Mouse (Mus musculus): ENCODE data around the gene Cops9. TPM values are rescaled to one million over a fixed set of nuclear protein-coding genes. Genes with fewer than 3 reads are reported as not detected.
A peak's percentile ranks its signal among the peaks of the same experiment; 100 is the strongest.

The Cops9 gene
- polyA plus RNA-seq (2016; fragmentation: Nextera tagmentation; extraction: Ambion mirVana) = 348 and 375 TPM in 2 replicates

DNA sequence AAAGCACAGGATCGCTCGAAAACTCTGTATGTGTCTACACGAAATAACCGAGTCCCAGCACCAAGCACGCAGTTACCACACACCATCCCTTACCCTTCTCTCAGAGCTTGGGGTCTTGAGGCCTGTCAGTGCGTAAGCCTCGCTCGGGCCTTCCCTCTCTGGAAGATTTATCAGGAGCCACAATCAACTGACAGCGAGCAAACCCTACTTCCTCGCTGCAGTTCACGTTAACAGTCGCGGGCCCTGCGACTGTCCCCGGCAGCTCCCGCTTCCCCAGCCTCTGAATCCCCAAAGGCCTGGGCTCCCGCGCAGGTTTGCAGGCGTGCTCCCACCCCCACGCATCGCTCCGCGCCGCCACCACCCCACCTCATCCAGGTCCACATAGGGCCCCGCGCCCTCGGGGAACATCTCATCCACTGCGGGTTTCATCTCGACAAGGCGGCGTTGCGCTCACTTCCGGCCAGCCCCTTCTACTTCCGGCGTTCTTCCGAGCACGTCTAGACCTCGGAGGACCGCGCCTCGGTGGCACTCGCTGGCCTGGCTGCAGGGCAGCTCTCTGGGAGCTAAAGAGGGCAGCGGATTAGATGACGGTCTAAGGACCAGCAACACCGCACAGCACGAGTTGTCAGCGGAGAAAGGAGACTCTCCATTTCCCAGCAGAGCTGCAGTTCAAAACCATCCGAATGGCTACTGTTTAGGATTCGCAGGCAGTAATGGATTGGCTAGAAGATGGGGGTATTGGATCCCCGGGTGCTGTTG is at the start of gene Cops9:
Gene Cops9 (minus strand): TSS at position 472 of the 759 bp plus-strand sequence.
- H3K4me1 ChIP-seq (replicated peaks) = peaks cover 21% of the 10 kb centered on the region
- H3K4me3 ChIP-seq = peak within 1 kb of the TSS; percentile 97
- H3K27me3 ChIP-seq (replicated peaks) = peaks cover 17% of the 10 kb centered on the region; the same call in 1 of the 2 replicates
- ATAC-seq (ENCODE audit: insufficient number of reproducible peaks, low FRiP score) = peak; percentile 88
- peaks cover 30% of the 10 kb centered on the region for H3K36me3 ChIP-seq
- 2% methylated on average over 50 of the region's 50 CpGs for WGBS
- peak within 1 kb of the TSS; percentile 64; the same call in 1 of the 2 replicates for H3K27ac ChIP-seq (ENCODE audit: poor library complexity, severe bottlenecking)
- no peaks in the 10 kb centered on the region for H3K9me3 ChIP-seq (replicated peaks)
- H3K9ac ChIP-seq = peak within 1 kb of the TSS; percentile 93
- H3K4me2 ChIP-seq = peak within 1 kb of the TSS; percentile 98

DNA sequence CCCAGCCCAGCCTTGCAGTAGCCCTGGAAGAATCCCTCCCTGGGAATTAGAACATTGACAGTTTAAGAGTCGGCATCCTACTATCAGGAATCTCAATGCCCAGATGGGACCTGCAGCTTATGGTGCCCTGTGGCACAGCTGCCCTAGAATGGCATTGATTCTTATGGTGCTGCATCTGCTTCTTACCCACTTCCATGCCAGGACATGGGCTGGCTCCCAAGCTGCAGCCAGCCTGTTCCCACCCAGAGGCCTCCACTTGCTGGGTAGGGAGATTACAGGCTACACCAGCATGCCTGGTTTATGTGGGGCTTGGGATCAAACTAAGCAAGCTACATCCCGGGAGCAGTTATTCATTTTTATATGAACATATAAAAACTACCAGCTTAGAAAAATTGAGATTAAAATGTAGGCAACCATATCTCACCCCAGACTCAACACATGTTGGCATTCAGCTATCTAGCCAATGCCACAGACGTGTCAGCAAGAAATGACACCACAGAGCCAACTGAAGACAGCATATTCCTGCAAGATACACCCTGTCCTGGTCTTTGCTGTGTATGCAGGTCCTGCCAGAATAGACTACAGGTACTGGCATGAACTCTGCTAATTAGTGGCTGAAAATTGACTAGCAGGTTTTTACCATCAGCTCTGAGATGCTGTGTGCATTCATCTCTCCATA is 49.5 kb upstream of the Cops9 start:
- no peaks in the 10 kb centered on the region for H3K9me3 ChIP-seq (replicated peaks)
- no peak for ATAC-seq (ENCODE audit: insufficient number of reproducible peaks, low FRiP score)
- no peaks in the 10 kb centered on the region for H3K36me3 ChIP-seq
- H3K9ac ChIP-seq = no peak overlapping the region
- H3K4me3 ChIP-seq = no peak overlapping the region
- WGBS = 73% methylated on average over 3 of the region's 3 CpGs
- no peak overlapping the region for H3K4me2 ChIP-seq
- no peak overlapping the region for H3K27ac ChIP-seq (ENCODE audit: poor library complexity, severe bottlenecking)
- peaks cover 11% of the 10 kb centered on the region for H3K4me1 ChIP-seq (replicated peaks)
- H3K27me3 ChIP-seq (replicated peaks) = peaks cover 44% of the 10 kb centered on the region

DNA sequence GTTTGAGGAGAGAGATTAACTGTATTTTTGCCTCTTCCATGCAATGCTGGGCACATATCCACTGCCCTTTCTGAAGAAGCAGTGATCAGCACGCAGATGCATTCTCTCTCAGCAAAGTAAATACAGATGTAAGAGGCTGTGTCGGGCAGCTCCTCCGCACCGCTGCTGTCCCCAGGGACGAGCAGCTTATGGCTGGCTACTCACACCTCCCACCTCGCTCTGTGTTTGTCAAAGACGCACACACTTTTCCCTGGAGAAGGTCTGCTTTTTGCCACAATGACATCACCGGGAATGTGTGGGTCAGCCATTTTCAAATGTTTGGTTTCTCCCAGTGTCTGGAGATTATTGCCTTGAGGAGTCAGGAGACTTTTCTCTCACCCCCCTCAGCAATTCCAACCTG is 45.2 kb upstream of the Cops9 start:
- 41% methylated on average over 8 of the region's 8 CpGs for WGBS
- H3K4me2 ChIP-seq = no peak overlapping the region
- H3K27ac ChIP-seq (ENCODE audit: poor library complexity, severe bottlenecking) = no peak overlapping the region
- no peaks in the 10 kb centered on the region for H3K9me3 ChIP-seq (replicated peaks)
- H3K4me3 ChIP-seq = no peak overlapping the region
- no peaks in the 10 kb centered on the region for H3K36me3 ChIP-seq
- peaks cover 40% of the 10 kb centered on the region for H3K27me3 ChIP-seq (replicated peaks)
- ATAC-seq (ENCODE audit: insufficient number of reproducible peaks, low FRiP score) = no peak
- H3K9ac ChIP-seq = no peak overlapping the region
- peaks cover 5% of the 10 kb centered on the region; the same call in 1 of the 2 replicates for H3K4me1 ChIP-seq (replicated peaks)

DNA sequence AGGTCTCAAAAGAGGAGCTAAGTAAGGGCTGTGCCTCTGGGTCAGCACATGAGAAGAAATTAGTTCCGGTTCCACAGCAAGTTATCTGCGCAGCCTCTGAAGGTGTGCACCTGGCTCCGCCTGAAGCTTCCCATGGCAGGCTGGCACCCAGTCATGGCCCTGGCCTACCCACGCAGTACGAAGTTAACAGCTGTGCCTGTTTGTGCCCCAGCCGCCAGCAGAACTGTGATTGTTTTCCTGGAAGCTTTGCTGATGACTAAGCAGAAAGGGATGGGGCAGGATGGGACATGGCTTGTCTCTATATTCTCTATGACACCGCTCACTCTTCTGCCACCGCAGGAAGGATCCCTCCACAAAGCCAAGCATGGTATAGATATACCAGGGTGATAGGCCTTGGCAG is 41.4 kb upstream of the Cops9 start:
- no peaks in the 10 kb centered on the region for H3K36me3 ChIP-seq
- no peak overlapping the region for H3K27ac ChIP-seq (ENCODE audit: poor library complexity, severe bottlenecking)
- H3K4me1 ChIP-seq (replicated peaks) = peaks cover 13% of the 10 kb centered on the region
- no peak overlapping the region for H3K4me3 ChIP-seq
- H3K9ac ChIP-seq = no peak overlapping the region
- WGBS = 83% methylated on average over 8 of the region's 8 CpGs
- H3K9me3 ChIP-seq (replicated peaks) = no peaks in the 10 kb centered on the region
- H3K4me2 ChIP-seq = no peak overlapping the region
- no peak for ATAC-seq (ENCODE audit: insufficient number of reproducible peaks, low FRiP score)
- peaks cover 30% of the 10 kb centered on the region for H3K27me3 ChIP-seq (replicated peaks)

DNA sequence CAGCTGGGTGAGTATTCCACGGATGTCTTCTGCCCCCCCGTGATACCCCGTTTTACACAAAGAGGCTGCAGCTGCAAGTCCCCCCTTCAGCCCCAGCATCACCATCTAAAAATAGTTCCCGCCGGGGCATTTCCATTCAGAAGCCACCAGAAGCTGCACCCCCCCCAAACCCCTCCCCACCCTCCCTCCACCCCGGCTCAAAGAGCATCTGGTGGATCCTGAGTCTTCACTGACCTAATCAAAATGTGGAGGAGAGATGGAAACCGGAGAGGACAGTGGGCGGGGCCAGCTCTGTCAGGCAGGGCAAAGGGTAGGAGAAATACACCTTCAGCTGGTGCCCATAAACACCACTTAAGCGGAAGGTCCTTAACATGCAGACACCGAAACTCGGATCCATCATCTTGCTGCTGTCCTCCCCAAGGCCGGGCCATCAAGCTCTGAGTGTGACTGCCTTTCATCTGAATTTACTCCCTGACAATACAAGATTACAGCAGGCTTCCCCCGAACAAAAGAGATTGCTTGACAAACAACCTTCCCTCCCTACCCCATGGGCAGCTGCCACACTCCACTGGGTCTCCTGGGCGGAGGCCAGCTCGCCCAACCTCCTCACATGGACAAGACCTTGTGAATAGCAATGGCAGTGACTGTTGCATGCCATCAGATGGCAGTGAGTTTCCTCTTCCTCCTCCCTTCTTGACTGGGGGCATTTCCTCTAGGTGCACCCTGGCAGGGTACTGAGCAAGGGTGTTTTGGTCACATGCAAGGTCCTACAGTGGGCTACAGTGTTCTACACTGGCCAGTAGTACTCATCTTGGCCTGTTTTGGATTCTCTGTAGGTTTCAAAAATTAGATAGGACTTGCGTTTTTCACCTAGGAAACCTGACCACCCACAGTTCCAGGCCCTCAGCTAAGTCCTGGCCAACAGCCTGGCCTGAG is 39.2 kb upstream of the Cops9 start:
- 38% methylated on average over 16 of the region's 16 CpGs for WGBS
- ATAC-seq (ENCODE audit: insufficient number of reproducible peaks, low FRiP score) = peak; percentile 61; the same call in 1 of the 2 replicates
- no peak overlapping the region for H3K4me3 ChIP-seq
- H3K4me1 ChIP-seq (replicated peaks) = peaks cover 17% of the 10 kb centered on the region
- no peak overlapping the region for H3K27ac ChIP-seq (ENCODE audit: poor library complexity, severe bottlenecking)
- H3K9me3 ChIP-seq (replicated peaks) = no peaks in the 10 kb centered on the region
- no peak overlapping the region for H3K4me2 ChIP-seq
- no peaks in the 10 kb centered on the region for H3K36me3 ChIP-seq
- peaks cover 22% of the 10 kb centered on the region for H3K27me3 ChIP-seq (replicated peaks)
- H3K9ac ChIP-seq = no peak overlapping the region

DNA sequence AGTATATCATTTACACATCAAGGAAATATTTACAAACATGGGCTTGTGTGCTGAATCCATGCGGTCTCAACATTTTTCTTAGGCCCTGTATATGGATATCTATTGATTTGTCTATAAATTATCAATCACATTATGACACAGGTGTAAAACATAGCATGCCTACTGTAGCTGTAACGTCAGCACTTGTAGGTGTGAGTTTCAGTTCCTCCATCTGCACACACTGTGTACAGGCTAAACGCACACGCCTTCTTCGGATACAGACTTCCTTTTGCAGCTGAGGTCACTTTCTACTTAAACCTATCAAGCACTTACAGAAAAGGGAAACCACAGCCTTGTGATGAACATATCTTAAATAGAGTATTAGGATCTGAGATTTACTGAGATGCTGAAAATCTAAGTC is 37.0 kb upstream of the Cops9 start:
- no peak overlapping the region for H3K4me2 ChIP-seq
- no peak overlapping the region for H3K4me3 ChIP-seq
- H3K27ac ChIP-seq (ENCODE audit: poor library complexity, severe bottlenecking) = no peak overlapping the region
- H3K9me3 ChIP-seq (replicated peaks) = no peaks in the 10 kb centered on the region
- ATAC-seq (ENCODE audit: insufficient number of reproducible peaks, low FRiP score) = no peak
- 84% methylated on average over 5 of the region's 5 CpGs for WGBS
- no peak overlapping the region for H3K9ac ChIP-seq
- H3K36me3 ChIP-seq = no peaks in the 10 kb centered on the region
- peaks cover 18% of the 10 kb centered on the region for H3K4me1 ChIP-seq (replicated peaks)
- H3K27me3 ChIP-seq (replicated peaks) = peaks cover 28% of the 10 kb centered on the region

DNA sequence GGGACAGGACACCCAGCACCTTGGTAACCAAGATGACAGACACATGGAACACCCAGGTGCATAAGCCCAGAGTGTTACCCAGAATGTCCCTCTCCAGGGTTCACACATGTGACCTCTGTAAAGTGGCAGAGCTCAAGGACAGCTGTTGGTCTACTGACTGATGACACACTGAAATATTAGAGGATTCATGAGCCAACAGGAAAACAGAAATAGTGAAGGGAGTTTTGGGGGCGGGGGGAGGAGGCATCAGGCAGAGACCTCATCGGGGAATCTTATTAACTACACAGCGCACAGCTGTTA is 34.8 kb upstream of the Cops9 start:
- no peak overlapping the region for H3K4me3 ChIP-seq
- H3K9ac ChIP-seq = no peak overlapping the region
- H3K4me2 ChIP-seq = no peak overlapping the region
- H3K27ac ChIP-seq (ENCODE audit: poor library complexity, severe bottlenecking) = no peak overlapping the region
- no peak; the same call in 1 of the 2 replicates for ATAC-seq (ENCODE audit: insufficient number of reproducible peaks, low FRiP score)
- WGBS = 84% methylated on average over 3 of the region's 3 CpGs
- H3K36me3 ChIP-seq = no peaks in the 10 kb centered on the region
- peaks cover 28% of the 10 kb centered on the region for H3K27me3 ChIP-seq (replicated peaks)
- H3K9me3 ChIP-seq (replicated peaks) = no peaks in the 10 kb centered on the region
- H3K4me1 ChIP-seq (replicated peaks) = peaks cover 18% of the 10 kb centered on the region

DNA sequence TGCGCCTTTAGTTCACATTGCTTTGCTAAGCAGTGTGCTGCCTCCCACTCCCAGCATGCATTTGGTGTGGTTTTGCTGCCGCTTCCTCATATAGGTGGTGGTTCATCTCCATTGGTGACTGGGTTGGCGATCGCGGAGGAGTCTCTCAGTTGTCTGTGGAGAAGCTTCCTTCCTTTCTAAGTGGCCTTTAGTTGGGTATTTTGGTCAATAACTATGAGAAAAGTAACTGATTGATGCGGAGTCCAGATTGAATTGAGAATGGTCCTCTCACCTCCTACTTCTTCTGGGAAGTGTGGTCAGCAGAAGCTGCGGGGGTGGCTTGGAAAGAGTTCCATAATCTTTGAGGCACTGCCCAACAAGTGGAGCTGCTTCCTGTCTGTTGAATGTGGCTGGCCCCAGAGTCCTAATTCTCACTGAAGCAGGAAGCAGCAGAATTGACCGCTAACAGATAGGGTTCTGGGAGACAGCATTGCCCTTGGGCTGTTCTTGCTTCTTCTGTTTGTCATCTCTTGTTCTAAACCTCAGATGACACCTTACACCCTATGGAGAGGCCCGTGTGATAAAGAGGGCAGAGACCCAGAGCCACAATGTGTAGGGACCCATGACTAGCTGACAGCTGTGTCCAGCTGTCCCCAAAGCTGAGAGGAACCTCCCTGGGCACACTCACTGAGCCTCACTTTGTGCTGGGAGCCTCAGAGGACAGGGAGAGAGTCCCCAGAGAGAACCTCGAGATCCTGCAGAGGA is 34.3 kb upstream of the Cops9 start:
- WGBS = 61% methylated on average over 10 of the region's 10 CpGs

DNA sequence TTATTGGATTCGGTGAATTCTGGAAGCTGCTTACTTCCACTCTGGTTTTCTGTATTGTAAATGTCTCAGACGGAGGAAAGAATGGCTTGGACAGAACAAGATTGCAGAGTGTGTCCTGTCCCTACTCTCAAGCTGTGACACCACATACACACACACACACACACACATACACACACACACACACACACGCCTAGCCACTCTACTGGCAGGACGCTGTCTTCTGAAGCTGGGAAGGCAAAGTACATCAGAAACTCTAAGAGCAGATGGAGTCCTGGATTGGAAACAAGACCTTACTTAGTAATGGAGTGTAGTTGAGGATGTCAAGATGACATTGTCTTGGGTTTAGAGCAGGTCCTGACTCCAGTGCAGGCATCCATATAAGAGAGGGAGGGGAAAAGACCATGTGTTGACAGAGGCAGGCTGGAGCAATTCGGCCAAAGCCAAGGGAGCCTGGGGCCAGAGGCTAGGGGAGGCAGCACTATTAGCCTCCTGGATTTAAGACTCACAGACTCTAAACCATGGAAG is 31.5 kb upstream of the Cops9 start:
- Histone ChIP-seq H3K27me3 (replicated peaks) (peaks cover 19% of the 10 kb centered on the region), H3K9ac (no peak overlapping the region), H3K4me2 (no peak overlapping the region), H3K27ac (ENCODE audit: poor library complexity, severe bottlenecking) (no peak overlapping the region), H3K36me3 (no peaks in the 10 kb centered on the region), H3K4me1 (replicated peaks) (peaks cover 10% of the 10 kb centered on the region), H3K4me3 (no peak overlapping the region), H3K9me3 (replicated peaks) (no peaks in the 10 kb centered on the region)
- ATAC-seq (ENCODE audit: insufficient number of reproducible peaks, low FRiP score) = no peak
- whole genome bisulfite sequencing = 72% methylated on average over 5 of the region's 5 CpGs

More for the DNA sequence above, 34.3 kb upstream of the Cops9 start:
- Histone ChIP-seq H3K4me1 (replicated peaks) (peaks cover 17% of the 10 kb centered on the region), H3K4me2 (no peak overlapping the region), H3K27me3 (replicated peaks) (peaks cover 29% of the 10 kb centered on the region), H3K27ac (ENCODE audit: poor library complexity, severe bottlenecking) (no peak overlapping the region), H3K9me3 (replicated peaks) (no peaks in the 10 kb centered on the region), H3K36me3 (no peaks in the 10 kb centered on the region), H3K9ac (no peak overlapping the region), H3K4me3 (no peak overlapping the region)
- ATAC-seq (ENCODE audit: insufficient number of reproducible peaks, low FRiP score) = peak; percentile 22; the same call in 1 of the 2 replicates

DNA sequence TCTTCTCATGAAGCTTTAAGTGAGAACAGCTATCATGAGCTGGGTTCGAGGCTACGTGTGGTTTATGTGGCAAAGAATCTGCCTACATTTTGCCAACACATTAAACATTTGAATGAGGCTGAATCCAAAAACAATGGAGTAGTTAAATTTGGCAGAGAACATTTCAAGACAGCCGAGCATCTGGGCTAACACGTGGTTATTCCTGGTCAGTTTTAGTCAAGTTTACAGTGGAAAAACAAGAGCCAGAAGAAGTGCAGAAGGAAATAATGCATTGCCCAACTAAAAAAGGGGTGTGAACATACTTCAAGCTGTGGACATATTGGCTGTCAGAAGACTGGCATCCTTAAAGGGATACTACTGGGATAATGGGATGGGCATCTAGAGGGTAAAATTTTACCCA is 29.5 kb upstream of the Cops9 start:
- ATAC-seq (ENCODE audit: insufficient number of reproducible peaks, low FRiP score) = no peak
- Histone ChIP-seq H3K4me2 (no peak overlapping the region), H3K4me3 (no peak overlapping the region), H3K36me3 (no peaks in the 10 kb centered on the region), H3K27me3 (replicated peaks) (peaks cover 14% of the 10 kb centered on the region; the same call in 1 of the 2 replicates), H3K27ac (ENCODE audit: poor library complexity, severe bottlenecking) (no peak overlapping the region), H3K4me1 (replicated peaks) (peaks cover 6% of the 10 kb centered on the region), H3K9me3 (replicated peaks) (no peaks in the 10 kb centered on the region), H3K9ac (no peak overlapping the region)
- 76% methylated on average over 4 of the region's 4 CpGs for WGBS

All from heart, embryonic 12.5 days (tissue).